Comparison of ENCODE assay signal across 8 mouse cellular contexts in the genomic region with DNA sequence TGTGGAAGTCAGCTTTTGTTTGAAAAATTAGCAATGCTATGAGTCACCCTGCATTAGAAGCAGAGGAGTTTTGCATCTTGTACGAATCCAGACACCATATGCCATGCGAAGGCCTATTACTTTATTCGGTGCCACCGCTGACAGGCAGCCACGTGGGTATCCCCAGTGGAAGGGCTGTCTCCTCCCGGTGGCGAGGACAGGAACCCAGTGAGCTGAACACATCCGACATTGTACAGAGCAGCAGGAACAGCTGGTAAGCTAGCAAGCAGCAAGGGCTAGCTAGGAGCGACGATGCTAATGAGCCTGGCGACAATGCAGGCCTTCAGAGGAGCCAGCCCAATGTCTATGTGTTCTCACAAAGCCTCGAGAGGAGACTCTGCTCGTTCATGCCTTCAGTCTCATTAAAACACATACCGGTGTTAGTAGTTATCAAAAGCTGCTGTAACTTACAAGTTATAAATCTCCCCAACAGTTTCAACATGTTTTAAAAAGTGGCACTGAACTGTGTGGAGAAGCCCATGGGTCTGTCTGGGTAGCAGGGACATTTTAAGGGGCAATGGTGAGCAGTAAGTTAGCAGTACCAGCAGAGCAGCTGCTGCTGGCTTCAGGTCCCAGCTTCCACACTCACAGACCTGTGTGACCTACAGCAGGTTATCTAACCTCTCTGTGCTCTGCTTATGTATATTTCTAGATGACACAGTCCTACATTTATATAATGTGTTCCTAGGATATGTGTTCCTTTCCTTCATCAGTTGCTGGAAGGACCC.
DNase-seq lines count a peak whose midpoint lies in the region; TF ChIP-seq lines count a peak whose summit lies in the region.

No protein-coding gene starts in this region.

- H3K36me3 ChIP-seq in heart, adult 2 months (ENCODE audit: control insufficient read depth, insufficient read depth, low read length), result no peaks in the 10 kb centered on the region

- intact Hi-C loops in left cerebral cortex, postnatal 10 days (cut with DNase I), result no loop called here
- intact Hi-C loops in heart, adult 2 months (cut with DNase I), result no loop called here

- no peak overlapping the region for H3K4me3 ChIP-seq in heart, adult 2 months

- H3K79me2 ChIP-seq in heart, adult 2 months (replicated peaks; ENCODE audit: control insufficient read depth, insufficient read depth, low read length), result peaks cover 3% of the 10 kb centered on the region; the same call in 1 of the 2 replicates

- DNase-seq in cerebellum, adult 9-10 months, result peak; percentile 30
- no peak for DNase-seq in cerebellum, adult 11-12 months
- peak; percentile 64 to 75 for DNase-seq in frontal cortex, postnatal 36 days (ENCODE audit: low spot score in 2 of 2)
- peak; percentile 62 to 69 for DNase-seq in left cerebral cortex, postnatal 10 days (ENCODE audit: extremely low spot score in 1 of 2, low spot score in 2 of 2)
- peak; percentile 83 for DNase-seq in retina, embryonic 14.5 days (ENCODE audit: low spot score)
- no peak for DNase-seq in urinary bladder, postnatal 14 days (ENCODE audit: low spot score)
- no peak for DNase-seq in heart, adult 2 months
- DNase-seq in thymus, postnatal 4 days, result no peak

- no peak overlapping the region for H3K9ac ChIP-seq in heart, adult 2 months (ENCODE audit: low read depth, low read length)

- no peak for TF ChIP-seq EP300 in heart, adult 2 months (IDR thresholded peaks at IDR 0.05; ENCODE audit: insufficient read depth, low read depth, low read length)

- no peak for TF ChIP-seq CTCF in heart, adult 2 months (IDR thresholded peaks at IDR 0.05)

- H3K27me3 ChIP-seq in heart, adult 2 months (ENCODE audit: control insufficient read depth, insufficient read depth, low read length), result no peaks in the 10 kb centered on the region

- WGBS in heart, adult 2 months, result 57% methylated on average over 14 of the region's 14 CpGs

- H3K27ac ChIP-seq in heart, adult 2 months, result no peak overlapping the region

- H3K4me1 ChIP-seq in heart, adult 2 months (ENCODE audit: control insufficient read depth, insufficient read depth, low read length), result no peaks in the 10 kb centered on the region

- no peak for TF ChIP-seq POLR2A in heart, adult 2 months (IDR thresholded peaks at IDR 0.05; ENCODE audit: insufficient read depth, low read depth, low read length)

Comparison
In these comparisons a context has a peak if more than half of its experiments do, and no peak if none do; other contexts are left out.
1. DNase-seq: peak in cerebellum, adult 9-10 months (single experiment), frontal cortex, postnatal 36 days (2 of 2), left cerebral cortex, postnatal 10 days (2 of 2) and retina, embryonic 14.5 days (single experiment); none in cerebellum, adult 11-12 months (single experiment), urinary bladder, postnatal 14 days (single experiment), heart, adult 2 months (0 of 2) and thymus, postnatal 4 days (single experiment).